Mouse (Mus musculus): Measurements from ENCODE around the gene Glt6d1. TPM values are rescaled to one million over a fixed set of nuclear protein-coding genes. Genes with fewer than 3 reads are reported as not detected.
"Not testable (repeated sequence)": the region's sequence is repeated elsewhere in the genome, so short reads cannot be mapped to it uniquely, and the experiment has no call there.

The Glt6d1 gene
- not detected in 2 replicates for polyA plus RNA-seq (2014; fragmentation: Nextera tagmentation; extraction: Ambion mirVana)

DNA sequence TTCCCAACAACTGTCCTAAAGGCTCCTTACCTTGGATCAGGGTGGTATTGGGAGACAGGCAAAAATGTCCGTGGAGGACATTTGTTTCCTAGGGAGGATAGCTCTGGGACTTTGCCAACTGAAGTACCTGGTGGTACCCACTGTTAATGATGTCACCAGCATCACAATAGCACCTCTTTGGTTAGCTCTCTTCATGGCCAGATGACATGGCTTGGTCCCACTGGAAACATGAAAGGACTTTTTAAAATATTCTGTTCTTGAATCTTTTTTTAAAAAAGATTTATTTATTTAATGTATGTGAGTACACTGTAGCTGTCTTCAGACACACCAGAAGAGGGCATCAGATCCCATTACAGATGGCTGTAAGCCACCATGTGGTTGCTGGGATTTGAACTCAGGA, at the start of gene Glt6d1:
TSS of gene Glt6d1 (minus strand) at position 101 of the 400 bp plus-strand sequence.
- H3K9me3 ChIP-seq (replicated peaks; ENCODE audit: control insufficient read depth, low read length); H3K36me3 ChIP-seq (ENCODE audit: control insufficient read depth, insufficient read depth, low read length); ATAC-seq (replicated peaks; ENCODE audit: insufficient number of reproducible peaks, low FRiP score, low TSS enrichment); H3K4me1 ChIP-seq (ENCODE audit: control insufficient read depth, insufficient read depth, low read length); H3K27ac ChIP-seq (ENCODE audit: low read depth, low read length); H3K4me2 ChIP-seq; H3K9ac ChIP-seq (ENCODE audit: low read depth, low read length); H3K27me3 ChIP-seq (ENCODE audit: control insufficient read depth, insufficient read depth, low read length); H3K4me3 ChIP-seq (ENCODE audit: low read depth, low read length): not testable (repeated sequence)
- WGBS (ENCODE audit: insufficient replicate concordance), result 73% methylated on average over 1 of the region's 1 CpGs

DNA sequence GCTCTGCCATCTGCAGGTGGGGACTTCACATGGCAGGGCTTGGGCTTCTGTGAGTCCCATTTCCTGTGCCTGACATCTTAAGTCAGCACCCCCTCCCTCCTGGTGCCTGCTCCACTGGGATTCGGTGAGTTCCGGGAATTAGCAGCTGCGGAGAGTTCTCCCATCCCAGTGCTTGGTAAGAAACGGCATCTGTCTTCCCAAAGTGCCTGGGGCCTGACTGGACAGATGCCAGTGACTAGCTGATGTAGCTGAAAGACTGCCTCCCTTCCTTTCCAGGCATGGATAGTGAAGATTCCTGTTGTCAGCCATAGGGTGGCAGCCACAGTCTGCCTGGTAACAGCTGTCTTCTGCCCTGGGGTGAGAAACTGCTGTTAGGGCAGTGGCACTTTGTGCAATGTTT, 49.8 kb upstream of the Glt6d1 start:
- Histone ChIP-seq H3K4me3 (ENCODE audit: low read depth, low read length) (no peak overlapping the region), H3K4me2 (no peak overlapping the region), H3K9ac (ENCODE audit: low read depth, low read length) (no peak overlapping the region), H3K27me3 (ENCODE audit: control insufficient read depth, insufficient read depth, low read length) (peaks cover 53% of the 10 kb centered on the region), H3K9me3 (replicated peaks; ENCODE audit: control insufficient read depth, low read length) (no peaks in the 10 kb centered on the region), H3K27ac (ENCODE audit: low read depth, low read length) (no peak overlapping the region), H3K4me1 (ENCODE audit: control insufficient read depth, insufficient read depth, low read length) (no peaks in the 10 kb centered on the region; the same call in 1 of the 2 replicates), H3K36me3 (ENCODE audit: control insufficient read depth, insufficient read depth, low read length) (no peaks in the 10 kb centered on the region)
- ATAC-seq (replicated peaks; ENCODE audit: insufficient number of reproducible peaks, low FRiP score, low TSS enrichment), result no peak
- 15% methylated on average over 4 of the region's 4 CpGs for WGBS (ENCODE audit: insufficient replicate concordance)

DNA sequence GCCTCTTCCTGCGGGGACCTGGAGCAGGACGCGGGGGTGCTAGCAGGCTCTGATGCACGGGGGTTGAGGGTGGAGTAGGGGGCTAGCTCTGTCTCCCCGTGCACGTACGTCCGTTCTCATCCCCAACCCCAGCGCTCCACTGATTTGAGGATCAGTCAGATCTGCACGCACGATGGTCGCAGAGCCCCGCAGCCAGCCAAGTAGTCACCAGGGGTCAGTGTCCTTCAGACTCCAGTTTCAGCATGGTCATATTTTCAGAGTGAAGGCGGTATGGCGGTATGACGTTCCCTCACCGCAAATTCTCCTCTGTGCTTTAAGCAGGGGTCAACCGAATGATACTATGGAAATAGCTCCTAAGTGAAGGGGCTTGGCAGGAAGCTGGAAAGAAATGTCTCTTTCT, 48.6 kb upstream of the Glt6d1 start:
- no peak overlapping the region for H3K9ac ChIP-seq (ENCODE audit: low read depth, low read length)
- peaks cover 53% of the 10 kb centered on the region for H3K27me3 ChIP-seq (ENCODE audit: control insufficient read depth, insufficient read depth, low read length)
- peak overlapping the region; percentile 50 for H3K4me3 ChIP-seq (ENCODE audit: low read depth, low read length)
- H3K36me3 ChIP-seq (ENCODE audit: control insufficient read depth, insufficient read depth, low read length), result no peaks in the 10 kb centered on the region
- ATAC-seq (replicated peaks; ENCODE audit: insufficient number of reproducible peaks, low FRiP score, low TSS enrichment), result no peak
- WGBS (ENCODE audit: insufficient replicate concordance), result 8% methylated on average over 18 of the region's 18 CpGs
- H3K4me2 ChIP-seq, result peak overlapping the region; percentile 93
- no peak overlapping the region for H3K27ac ChIP-seq (ENCODE audit: low read depth, low read length)
- H3K4me1 ChIP-seq (ENCODE audit: control insufficient read depth, insufficient read depth, low read length), result no peaks in the 10 kb centered on the region; the same call in 1 of the 2 replicates
- H3K9me3 ChIP-seq (replicated peaks; ENCODE audit: control insufficient read depth, low read length), result no peaks in the 10 kb centered on the region

DNA sequence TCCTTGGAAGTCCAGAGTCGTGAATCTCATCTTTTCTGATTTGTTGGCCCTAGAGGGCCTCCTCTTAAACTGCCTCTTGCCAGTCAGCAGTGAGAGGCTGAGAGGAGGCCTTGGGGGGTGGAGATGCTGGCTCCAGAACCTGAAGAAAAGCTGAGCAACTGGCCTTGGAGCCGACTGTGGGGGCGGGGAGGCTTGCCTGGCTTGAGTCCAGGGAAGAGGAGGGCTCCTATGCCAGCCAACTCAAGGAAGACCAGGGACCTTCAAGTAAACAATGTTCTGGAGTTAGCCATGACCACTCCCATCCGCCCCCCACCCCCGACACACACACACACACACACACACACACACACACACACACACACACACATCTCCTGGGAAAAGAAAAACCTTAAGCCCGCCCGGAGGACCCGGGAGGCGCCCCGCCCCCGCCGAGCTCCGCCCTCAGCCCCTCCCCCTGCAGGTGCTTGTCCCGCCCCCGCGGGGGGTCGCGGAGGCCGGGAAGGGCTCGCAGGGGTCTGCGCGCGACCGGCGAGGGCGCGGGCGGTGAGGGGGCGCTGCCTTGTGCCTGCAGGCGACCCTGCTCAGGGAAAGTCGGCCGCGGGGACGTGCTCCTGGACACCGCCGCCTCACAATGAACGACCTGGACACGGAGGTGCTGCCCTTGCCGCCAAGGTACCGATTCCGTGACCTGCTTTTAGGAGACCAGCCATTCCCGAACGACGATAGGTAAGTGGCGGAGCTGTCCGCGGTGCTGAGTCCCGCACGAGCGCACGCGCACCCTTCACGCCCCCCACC, 47.9 kb upstream of the Glt6d1 start, which contains the start of gene Kcnt1:
TSS of gene Kcnt1 (plus strand) at position 398 of the 795 bp plus-strand sequence.
- H3K4me3 ChIP-seq (ENCODE audit: low read depth, low read length), result peak within 1 kb of the TSS; percentile 50
- no peaks in the 10 kb centered on the region; the same call in 1 of the 2 replicates for H3K4me1 ChIP-seq (ENCODE audit: control insufficient read depth, insufficient read depth, low read length)
- WGBS (ENCODE audit: insufficient replicate concordance), result 3% methylated on average over 38 of the region's 53 CpGs
- ATAC-seq (replicated peaks; ENCODE audit: insufficient number of reproducible peaks, low FRiP score, low TSS enrichment), result no peak
- H3K27me3 ChIP-seq (ENCODE audit: control insufficient read depth, insufficient read depth, low read length), result peaks cover 53% of the 10 kb centered on the region
- H3K9ac ChIP-seq (ENCODE audit: low read depth, low read length), result no peak within 1 kb of the TSS
- H3K9me3 ChIP-seq (replicated peaks; ENCODE audit: control insufficient read depth, low read length), result no peaks in the 10 kb centered on the region
- H3K27ac ChIP-seq (ENCODE audit: low read depth, low read length), result no peak within 1 kb of the TSS
- peak within 1 kb of the TSS; percentile 93 for H3K4me2 ChIP-seq
- H3K36me3 ChIP-seq (ENCODE audit: control insufficient read depth, insufficient read depth, low read length), result no peaks in the 10 kb centered on the region

DNA sequence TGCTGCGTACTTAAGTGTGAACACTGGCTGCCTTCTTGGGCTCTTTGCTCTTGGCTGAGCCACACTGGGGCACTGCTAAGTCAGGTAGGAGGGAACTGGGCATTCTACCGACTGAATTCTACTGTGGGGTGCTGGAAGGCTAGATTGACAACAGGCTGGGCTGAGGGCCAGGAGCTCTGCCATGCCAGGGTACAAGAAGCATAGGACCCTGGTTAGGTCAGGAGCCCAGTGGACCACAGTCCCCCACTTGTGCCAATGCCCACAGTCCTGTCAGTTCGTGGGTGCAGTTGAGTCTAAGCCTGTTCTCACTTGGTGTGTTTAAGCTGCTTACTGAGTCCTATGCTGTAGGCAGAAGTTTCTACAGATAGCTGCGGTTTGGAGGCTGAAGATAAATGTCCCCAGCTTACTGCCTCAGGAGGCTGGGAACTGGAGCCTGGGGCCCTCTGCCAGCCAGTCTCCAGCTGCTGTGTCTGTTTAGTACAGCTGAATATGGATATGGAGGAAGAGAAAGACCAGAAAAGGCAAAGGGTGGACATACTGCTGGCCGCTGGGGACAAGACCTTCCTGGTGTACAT, 47.1 kb upstream of the Glt6d1 start:
- H3K4me2 ChIP-seq, result no peak overlapping the region
- H3K36me3 ChIP-seq (ENCODE audit: control insufficient read depth, insufficient read depth, low read length), result no peaks in the 10 kb centered on the region
- no peak overlapping the region for H3K27ac ChIP-seq (ENCODE audit: low read depth, low read length)
- H3K27me3 ChIP-seq (ENCODE audit: control insufficient read depth, insufficient read depth, low read length), result peaks cover 53% of the 10 kb centered on the region
- no peak overlapping the region for H3K4me3 ChIP-seq (ENCODE audit: low read depth, low read length)
- no peak overlapping the region for H3K9ac ChIP-seq (ENCODE audit: low read depth, low read length)
- ATAC-seq (replicated peaks; ENCODE audit: insufficient number of reproducible peaks, low FRiP score, low TSS enrichment), result no peak
- no peaks in the 10 kb centered on the region for H3K9me3 ChIP-seq (replicated peaks; ENCODE audit: control insufficient read depth, low read length)
- no peaks in the 10 kb centered on the region; the same call in 1 of the 2 replicates for H3K4me1 ChIP-seq (ENCODE audit: control insufficient read depth, insufficient read depth, low read length)
- 61% methylated on average over 5 of the region's 5 CpGs for WGBS (ENCODE audit: insufficient replicate concordance)

DNA sequence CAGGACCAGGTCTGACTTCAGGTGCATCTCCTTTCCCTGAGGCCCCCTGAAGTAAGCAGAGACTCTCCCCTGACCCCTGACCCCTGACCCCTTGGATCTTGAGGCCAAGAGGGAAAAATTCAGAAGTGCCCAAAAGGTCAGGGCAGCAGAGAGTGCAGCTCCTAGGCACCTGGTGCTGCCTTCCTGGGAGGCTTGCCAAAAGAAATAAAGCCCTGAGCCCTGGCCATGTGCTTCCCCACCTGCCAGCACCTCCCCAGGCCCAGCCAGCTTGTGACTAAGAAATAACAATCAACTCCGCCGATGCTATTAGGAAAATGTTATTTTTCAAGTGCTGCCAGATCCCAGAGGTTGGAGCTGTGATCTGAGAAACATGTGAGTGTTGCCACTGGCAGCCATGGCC, 46.4 kb upstream of the Glt6d1 start:
- no peak overlapping the region for H3K4me2 ChIP-seq
- no peak overlapping the region for H3K27ac ChIP-seq (ENCODE audit: low read depth, low read length)
- H3K4me3 ChIP-seq (ENCODE audit: low read depth, low read length), result no peak overlapping the region
- ATAC-seq (replicated peaks; ENCODE audit: insufficient number of reproducible peaks, low FRiP score, low TSS enrichment), result no peak
- H3K4me1 ChIP-seq (ENCODE audit: control insufficient read depth, insufficient read depth, low read length), result no peaks in the 10 kb centered on the region; the same call in 1 of the 2 replicates
- H3K9me3 ChIP-seq (replicated peaks; ENCODE audit: control insufficient read depth, low read length), result no peaks in the 10 kb centered on the region
- peaks cover 46% of the 10 kb centered on the region for H3K27me3 ChIP-seq (ENCODE audit: control insufficient read depth, insufficient read depth, low read length)
- 67% methylated on average over 2 of the region's 2 CpGs for WGBS (ENCODE audit: insufficient replicate concordance)
- H3K36me3 ChIP-seq (ENCODE audit: control insufficient read depth, insufficient read depth, low read length), result no peaks in the 10 kb centered on the region
- H3K9ac ChIP-seq (ENCODE audit: low read depth, low read length), result no peak overlapping the region

DNA sequence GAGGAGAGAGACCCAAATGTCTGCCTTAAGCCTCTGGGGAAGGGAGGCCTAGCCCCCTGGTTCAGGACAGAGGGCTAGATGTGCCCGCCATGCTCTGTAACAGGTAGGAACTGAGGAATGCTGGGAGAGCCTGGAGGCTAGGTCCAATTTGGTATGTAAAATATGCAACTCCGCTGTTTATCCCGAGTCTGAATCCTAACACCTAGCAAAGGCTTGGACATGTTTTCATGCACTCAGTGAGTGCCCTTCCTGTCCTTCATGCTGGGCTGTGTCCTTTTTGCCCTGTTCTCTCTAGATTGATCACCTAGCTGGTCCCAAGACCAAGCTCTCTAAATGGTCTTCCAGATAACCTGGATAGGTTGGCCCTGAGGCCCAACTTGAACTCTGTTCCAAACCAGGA, 44.2 kb upstream of the Glt6d1 start:
- ATAC-seq (replicated peaks; ENCODE audit: insufficient number of reproducible peaks, low FRiP score, low TSS enrichment), result no peak
- H3K27ac ChIP-seq (ENCODE audit: low read depth, low read length), result no peak overlapping the region
- no peak overlapping the region for H3K4me3 ChIP-seq (ENCODE audit: low read depth, low read length)
- H3K4me1 ChIP-seq (ENCODE audit: control insufficient read depth, insufficient read depth, low read length), result no peaks in the 10 kb centered on the region; the same call in 1 of the 2 replicates
- H3K27me3 ChIP-seq (ENCODE audit: control insufficient read depth, insufficient read depth, low read length), result peaks cover 28% of the 10 kb centered on the region
- H3K9ac ChIP-seq (ENCODE audit: low read depth, low read length), result no peak overlapping the region
- H3K36me3 ChIP-seq (ENCODE audit: control insufficient read depth, insufficient read depth, low read length), result no peaks in the 10 kb centered on the region
- no peak overlapping the region for H3K4me2 ChIP-seq
- 70% methylated on average over 3 of the region's 3 CpGs for WGBS (ENCODE audit: insufficient replicate concordance)
- H3K9me3 ChIP-seq (replicated peaks; ENCODE audit: control insufficient read depth, low read length), result no peaks in the 10 kb centered on the region

DNA sequence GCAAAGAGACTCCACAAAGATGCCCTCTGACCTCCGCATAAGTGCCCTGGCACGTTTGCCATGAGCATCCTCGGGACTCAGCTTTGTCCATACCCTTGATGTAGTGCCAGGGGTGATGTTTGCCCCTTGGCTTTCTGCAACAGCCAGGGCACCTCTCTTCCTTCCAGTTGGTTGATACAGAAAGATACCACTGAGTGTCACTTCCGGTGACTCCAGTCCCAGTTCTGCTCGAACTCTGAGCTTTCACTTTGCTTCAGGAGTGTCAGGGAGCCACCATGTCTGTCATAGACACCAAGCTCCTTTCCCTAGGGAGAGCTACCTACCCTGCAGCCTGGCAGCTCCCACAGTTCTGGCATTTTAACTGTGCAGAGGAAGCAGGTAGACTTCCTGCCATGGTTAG, 38.4 kb upstream of the Glt6d1 start:
- H3K4me1 ChIP-seq (ENCODE audit: control insufficient read depth, insufficient read depth, low read length), result no peaks in the 10 kb centered on the region
- no peak for ATAC-seq (replicated peaks; ENCODE audit: insufficient number of reproducible peaks, low FRiP score, low TSS enrichment)
- H3K36me3 ChIP-seq (ENCODE audit: control insufficient read depth, insufficient read depth, low read length), result no peaks in the 10 kb centered on the region
- H3K4me2 ChIP-seq, result no peak overlapping the region
- no peak overlapping the region for H3K27ac ChIP-seq (ENCODE audit: low read depth, low read length)
- no peaks in the 10 kb centered on the region for H3K27me3 ChIP-seq (ENCODE audit: control insufficient read depth, insufficient read depth, low read length)
- no peak overlapping the region for H3K9ac ChIP-seq (ENCODE audit: low read depth, low read length)
- no peaks in the 10 kb centered on the region for H3K9me3 ChIP-seq (replicated peaks; ENCODE audit: control insufficient read depth, low read length)
- no peak overlapping the region for H3K4me3 ChIP-seq (ENCODE audit: low read depth, low read length)
- WGBS (ENCODE audit: insufficient replicate concordance), result 76% methylated on average over 5 of the region's 5 CpGs

Data from heart, embryonic 11.5 days (tissue).